Mouse (Mus musculus): ENCODE results near the gene Gm10053. TPM values are rescaled to one million over a fixed set of nuclear protein-coding genes. Genes with fewer than 3 reads are reported as not detected.
"Not testable (repeated sequence)": the region's sequence is repeated elsewhere in the genome, so short reads cannot be mapped to it uniquely, and the experiment has no call there.

The Gm10053 gene
- polyA plus RNA-seq (2014; fragmentation: Nextera tagmentation; extraction: Ambion mirVana): 280 and 300 TPM in 2 replicates

DNA sequence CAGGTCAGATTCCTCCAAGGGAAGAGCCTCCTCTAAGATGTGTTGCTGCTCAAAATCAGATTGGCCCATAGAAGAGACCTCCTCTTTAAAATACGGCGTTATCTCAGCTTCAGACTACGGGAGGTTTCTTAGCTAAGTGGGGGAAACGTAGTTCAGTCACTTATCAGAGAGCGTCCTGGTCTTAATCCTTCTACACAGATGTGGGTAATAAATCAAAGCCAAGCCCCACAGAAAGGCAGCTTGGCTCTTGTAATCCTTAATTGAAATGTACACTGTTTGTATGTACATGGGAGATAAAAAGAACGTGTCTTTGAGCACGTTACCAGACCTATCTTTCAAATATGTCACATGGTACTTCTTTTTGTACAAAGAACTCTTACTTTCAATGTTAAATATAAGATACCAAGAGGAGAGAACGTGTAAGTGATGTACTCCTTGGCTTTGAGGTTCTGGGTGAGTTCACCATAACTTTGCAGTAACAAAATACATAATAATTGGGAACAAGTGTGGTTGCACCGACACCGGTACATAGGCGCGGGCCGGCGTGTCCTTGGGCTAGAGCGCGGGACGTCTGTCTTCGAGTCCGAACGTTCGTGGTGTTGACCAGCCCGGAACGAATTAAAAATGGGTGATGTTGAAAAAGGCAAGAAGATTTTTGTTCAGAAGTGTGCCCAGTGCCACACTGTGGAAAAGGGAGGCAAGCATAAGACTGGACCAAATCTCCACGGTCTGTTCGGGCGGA is at the start of gene Gm10053:
Gene Gm10053, plus strand, starts transcription at position 558 of the 742 bp plus-strand sequence.
- H3K9me3 ChIP-seq (ENCODE audit: control insufficient read depth, low read length); H3K4me2 ChIP-seq (ENCODE audit: low read length); DNase-seq (ENCODE audit: low spot score); ATAC-seq (replicated peaks; ENCODE audit: low FRiP score, low TSS enrichment, low read depth); H3K4me3 ChIP-seq (ENCODE audit: low read depth, low read length); H3K27me3 ChIP-seq (replicated peaks; ENCODE audit: control insufficient read depth, insufficient read depth, low read length); H3K36me3 ChIP-seq (ENCODE audit: control insufficient read depth, insufficient read depth, low read length); H3K9ac ChIP-seq (ENCODE audit: low read length); H3K27ac ChIP-seq (ENCODE audit: low read depth): not testable (repeated sequence)
- peaks cover 14% of the 10 kb centered on the region for H3K4me1 ChIP-seq (replicated peaks; ENCODE audit: control insufficient read depth, insufficient read depth, low read length)
- 60% methylated on average over 23 of the region's 26 CpGs for WGBS

DNA sequence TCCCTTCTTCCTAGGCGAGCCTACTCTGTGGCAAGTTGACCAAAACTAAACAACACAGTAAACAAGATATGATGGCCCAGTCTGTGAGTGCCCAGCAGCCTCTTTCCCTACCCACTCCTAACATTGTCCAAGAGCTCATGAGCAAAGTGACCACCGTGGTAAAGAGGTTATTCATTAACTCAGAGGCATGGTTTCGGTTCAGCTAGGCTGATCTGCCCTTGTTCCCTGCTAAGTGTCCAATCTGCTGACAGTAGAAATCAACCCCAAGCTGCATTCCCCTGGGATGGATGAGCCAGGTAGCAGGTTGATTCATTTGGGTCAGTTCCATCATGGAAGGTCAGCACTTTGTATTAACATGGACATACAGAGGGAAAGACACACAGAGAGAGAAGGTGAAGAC is 33.4 kb upstream of the Gm10053 start:
- Histone ChIP-seq H3K9ac (ENCODE audit: low read length) (no peak overlapping the region), H3K4me3 (ENCODE audit: low read depth, low read length) (no peak overlapping the region), H3K27ac (ENCODE audit: low read depth) (no peak overlapping the region), H3K9me3 (ENCODE audit: control insufficient read depth, low read length) (no peaks in the 10 kb centered on the region), H3K36me3 (ENCODE audit: control insufficient read depth, insufficient read depth, low read length) (0 out of 2 replicates have a peak, but pooled peaks cover 2% of the 10 kb centered on the region), H3K4me1 (replicated peaks; ENCODE audit: control insufficient read depth, insufficient read depth, low read length) (peaks cover 29% of the 10 kb centered on the region), H3K27me3 (replicated peaks; ENCODE audit: control insufficient read depth, insufficient read depth, low read length) (no peaks in the 10 kb centered on the region), H3K4me2 (ENCODE audit: low read length) (no peak overlapping the region)
- ATAC-seq (replicated peaks; ENCODE audit: low FRiP score, low TSS enrichment, low read depth) (no peak), DNase-seq (ENCODE audit: low spot score) (no peak)
- WGBS: 85% methylated on average over 3 of the region's 3 CpGs

DNA sequence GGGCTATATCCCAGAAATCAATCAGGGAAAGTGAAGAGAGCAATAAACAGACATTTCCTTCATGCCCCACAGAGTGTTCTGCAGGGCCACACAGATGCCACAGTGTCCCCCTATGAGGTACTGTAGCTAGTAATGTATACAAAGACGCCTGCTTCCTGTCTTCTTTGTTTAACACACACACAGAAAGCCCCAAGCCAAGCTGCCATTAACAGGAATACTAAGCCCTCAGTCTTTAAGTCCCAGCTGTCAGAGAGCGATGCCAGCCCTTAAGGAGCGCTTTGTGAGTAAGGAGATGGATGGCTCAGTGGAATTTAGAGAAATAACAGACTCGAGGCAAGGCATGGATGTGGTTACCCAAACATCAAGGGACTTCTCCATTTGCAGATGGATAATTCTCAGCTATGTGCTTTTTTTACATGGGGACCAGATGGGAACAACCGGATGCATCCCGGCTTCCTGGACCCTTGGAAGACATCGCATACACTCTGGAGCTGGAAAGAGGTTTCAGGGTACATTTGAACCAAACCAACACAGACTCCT is 30.4 kb upstream of the Gm10053 start:
- H3K9ac ChIP-seq (ENCODE audit: low read length): no peak overlapping the region
- H3K4me2 ChIP-seq (ENCODE audit: low read length): peak overlapping the region; percentile 25
- H3K4me3 ChIP-seq (ENCODE audit: low read depth, low read length): no peak overlapping the region
- H3K27me3 ChIP-seq (replicated peaks; ENCODE audit: control insufficient read depth, insufficient read depth, low read length): no peaks in the 10 kb centered on the region
- WGBS: 23% methylated on average over 7 of the region's 7 CpGs
- peak; percentile 28; the same call in 1 of the 2 replicates for ATAC-seq (replicated peaks; ENCODE audit: low FRiP score, low TSS enrichment, low read depth)
- peak; percentile 67 for DNase-seq (ENCODE audit: low spot score)
- H3K4me1 ChIP-seq (replicated peaks; ENCODE audit: control insufficient read depth, insufficient read depth, low read length): peaks cover 49% of the 10 kb centered on the region
- H3K9me3 ChIP-seq (ENCODE audit: control insufficient read depth, low read length): no peaks in the 10 kb centered on the region
- H3K36me3 ChIP-seq (ENCODE audit: control insufficient read depth, insufficient read depth, low read length): 0 out of 2 replicates have a peak, but pooled peaks cover 4% of the 10 kb centered on the region
- peak overlapping the region; percentile 78 for H3K27ac ChIP-seq (ENCODE audit: low read depth)

DNA sequence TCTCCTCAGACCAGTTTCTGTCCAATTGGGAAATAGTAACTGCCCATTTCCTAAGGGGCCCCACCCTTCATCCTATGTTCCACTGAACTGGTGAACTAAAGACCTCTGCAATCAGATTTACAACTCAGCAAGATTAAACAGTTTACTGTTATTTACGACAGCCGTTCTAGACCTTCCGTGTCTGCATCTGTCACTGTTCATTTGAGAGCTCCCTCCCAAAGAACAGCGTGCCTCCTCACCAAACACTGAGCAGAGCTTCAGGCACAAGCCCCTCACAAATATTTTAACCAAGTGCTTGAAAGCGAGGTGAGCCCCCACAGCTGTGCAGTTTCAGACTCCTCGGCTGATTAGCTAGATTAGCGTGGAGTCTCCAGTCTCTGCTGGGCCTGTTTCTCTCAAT is 27.1 kb upstream of the Gm10053 start:
- H3K9ac ChIP-seq (ENCODE audit: low read length): no peak overlapping the region
- H3K4me1 ChIP-seq (replicated peaks; ENCODE audit: control insufficient read depth, insufficient read depth, low read length): peaks cover 73% of the 10 kb centered on the region
- H3K4me3 ChIP-seq (ENCODE audit: low read depth, low read length): no peak overlapping the region
- no peaks in the 10 kb centered on the region for H3K9me3 ChIP-seq (ENCODE audit: control insufficient read depth, low read length)
- no peak overlapping the region for H3K4me2 ChIP-seq (ENCODE audit: low read length)
- DNase-seq (ENCODE audit: low spot score) (no peak), ATAC-seq (replicated peaks; ENCODE audit: low FRiP score, low TSS enrichment, low read depth) (peak; percentile 70)
- 5% methylated on average over 7 of the region's 7 CpGs for WGBS
- peak overlapping the region; percentile 71 for H3K27ac ChIP-seq (ENCODE audit: low read depth)
- H3K27me3 ChIP-seq (replicated peaks; ENCODE audit: control insufficient read depth, insufficient read depth, low read length): no peaks in the 10 kb centered on the region
- 0 out of 2 replicates have a peak, but pooled peaks cover 4% of the 10 kb centered on the region for H3K36me3 ChIP-seq (ENCODE audit: control insufficient read depth, insufficient read depth, low read length)

DNA sequence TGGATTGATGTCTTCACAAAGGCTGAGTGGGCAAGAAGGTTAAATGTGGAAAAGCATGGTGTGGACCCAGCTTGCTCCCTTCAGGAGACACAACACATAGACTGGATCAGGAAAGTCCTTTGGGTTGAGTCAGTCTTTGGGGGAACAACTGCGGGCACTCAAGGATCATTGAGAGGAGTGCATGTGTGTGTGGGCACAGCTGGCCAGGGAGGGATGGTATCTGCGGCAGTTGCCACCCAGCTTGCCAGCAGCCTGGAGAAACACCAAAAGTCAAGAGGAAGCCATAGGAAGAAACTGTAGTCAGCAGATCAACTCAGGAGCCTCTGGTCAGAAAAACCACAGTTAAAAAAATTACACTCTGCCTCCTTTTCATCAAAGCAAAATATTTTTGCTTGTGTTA is 26.6 kb upstream of the Gm10053 start:
- Histone ChIP-seq H3K36me3 (ENCODE audit: control insufficient read depth, insufficient read depth, low read length) (0 out of 2 replicates have a peak, but pooled peaks cover 4% of the 10 kb centered on the region), H3K9me3 (ENCODE audit: control insufficient read depth, low read length) (no peaks in the 10 kb centered on the region), H3K4me1 (replicated peaks; ENCODE audit: control insufficient read depth, insufficient read depth, low read length) (peaks cover 73% of the 10 kb centered on the region), H3K4me2 (ENCODE audit: low read length) (no peak overlapping the region), H3K27ac (ENCODE audit: low read depth) (peak overlapping the region; percentile 71), H3K9ac (ENCODE audit: low read length) (no peak overlapping the region), H3K27me3 (replicated peaks; ENCODE audit: control insufficient read depth, insufficient read depth, low read length) (no peaks in the 10 kb centered on the region), H3K4me3 (ENCODE audit: low read depth, low read length) (no peak overlapping the region)
- ATAC-seq (replicated peaks; ENCODE audit: low FRiP score, low TSS enrichment, low read depth) (no peak), DNase-seq (ENCODE audit: low spot score) (no peak)
- WGBS: 48% methylated on average over 2 of the region's 2 CpGs

DNA sequence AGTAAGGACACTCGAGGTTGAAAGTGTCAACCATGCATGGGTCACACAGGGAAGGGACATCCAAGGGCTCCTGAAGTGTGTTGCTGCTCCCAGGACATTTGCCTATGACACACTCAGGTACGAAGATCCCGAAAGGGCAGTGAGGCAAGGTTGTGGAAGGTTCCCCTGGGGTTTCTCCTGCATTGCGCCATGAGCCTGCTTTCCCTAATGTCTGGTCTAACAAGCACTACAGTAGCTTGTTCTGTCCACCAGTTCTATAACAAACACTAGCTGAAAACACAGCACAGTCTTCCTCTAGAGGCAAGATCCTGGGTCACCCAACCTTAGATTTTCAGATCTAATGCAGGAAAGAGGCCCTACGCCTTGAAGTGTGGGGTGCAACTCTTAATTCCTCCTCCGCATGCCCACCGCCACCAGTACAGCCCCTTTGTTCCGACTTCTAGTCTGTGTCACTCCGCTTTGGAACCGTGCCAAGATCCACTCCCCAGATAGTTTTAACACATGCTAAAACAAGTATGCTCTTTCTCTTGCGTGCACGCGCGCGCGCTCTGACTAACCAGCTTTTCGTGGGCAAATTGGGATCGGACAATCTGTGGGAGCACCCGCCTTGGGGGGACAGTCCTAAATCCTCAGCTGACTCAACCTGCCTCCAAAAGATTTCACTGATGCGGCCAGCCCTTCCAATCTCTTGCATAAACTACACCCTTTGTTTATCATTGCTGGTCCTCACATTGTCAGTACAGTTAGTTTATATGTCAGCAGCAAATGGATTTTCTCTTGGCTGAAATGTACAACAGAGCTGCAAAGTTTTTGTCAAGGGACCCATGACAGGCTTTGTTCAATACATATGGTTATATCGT is 23.8 kb upstream of the Gm10053 start:
- H3K4me1 ChIP-seq (replicated peaks; ENCODE audit: control insufficient read depth, insufficient read depth, low read length): peaks cover 50% of the 10 kb centered on the region
- peak; percentile 71 for DNase-seq (ENCODE audit: low spot score)
- H3K36me3 ChIP-seq (ENCODE audit: control insufficient read depth, insufficient read depth, low read length): 0 out of 2 replicates have a peak, but pooled peaks cover 4% of the 10 kb centered on the region

DNA sequence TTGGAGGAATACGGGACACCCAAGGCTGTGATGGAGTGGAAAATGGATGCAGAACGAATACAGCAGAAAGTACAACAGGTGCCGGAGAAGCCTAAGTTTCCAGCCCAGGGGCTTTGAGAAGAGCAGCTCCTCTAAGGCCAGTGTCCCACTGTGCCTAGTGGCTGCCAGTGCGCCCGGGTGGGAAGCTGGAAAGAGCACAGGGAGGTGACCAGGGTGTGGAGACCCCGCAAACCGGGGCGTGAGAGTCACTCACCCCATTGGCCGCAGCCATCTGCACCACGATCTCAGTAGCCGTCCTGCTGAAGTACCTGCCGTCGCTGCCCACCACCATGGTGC is 14.2 kb upstream of the Gm10053 start:
- Histone ChIP-seq H3K27ac (ENCODE audit: low read depth) (peak overlapping the region; percentile 74), H3K4me1 (replicated peaks; ENCODE audit: control insufficient read depth, insufficient read depth, low read length) (peaks cover 4% of the 10 kb centered on the region; the same call in 1 of the 2 replicates), H3K4me3 (ENCODE audit: low read depth, low read length) (peak overlapping the region; percentile 64), H3K9ac (ENCODE audit: low read length) (peak overlapping the region; percentile 68), H3K4me2 (ENCODE audit: low read length) (peak overlapping the region; percentile 63), H3K36me3 (ENCODE audit: control insufficient read depth, insufficient read depth, low read length) (no peaks in the 10 kb centered on the region), H3K27me3 (replicated peaks; ENCODE audit: control insufficient read depth, insufficient read depth, low read length) (0 out of 2 replicates have a peak, but pooled peaks cover 4% of the 10 kb centered on the region), H3K9me3 (ENCODE audit: control insufficient read depth, low read length) (no peaks in the 10 kb centered on the region)
- DNase-seq (ENCODE audit: low spot score): no peak
- peak; percentile 54 for ATAC-seq (replicated peaks; ENCODE audit: low FRiP score, low TSS enrichment, low read depth)
- WGBS: 9% methylated on average over 13 of the region's 13 CpGs

More for the DNA sequence above, 23.8 kb upstream of the Gm10053 start:
- no peak for ATAC-seq (replicated peaks; ENCODE audit: low FRiP score, low TSS enrichment, low read depth)
- Histone ChIP-seq H3K27ac (ENCODE audit: low read depth) (peak overlapping the region; percentile 68), H3K9me3 (ENCODE audit: control insufficient read depth, low read length) (no peaks in the 10 kb centered on the region), H3K27me3 (replicated peaks; ENCODE audit: control insufficient read depth, insufficient read depth, low read length) (no peaks in the 10 kb centered on the region), H3K4me3 (ENCODE audit: low read depth, low read length) (no peak overlapping the region), H3K4me2 (ENCODE audit: low read length) (peak overlapping the region; percentile 20), H3K9ac (ENCODE audit: low read length) (peak overlapping the region; percentile 1; the same call in 1 of the 2 replicates)
- 51% methylated on average over 21 of the region's 21 CpGs for WGBS

Measured in intestine, embryonic 14.5 days (tissue).